Mouse (Mus musculus) embryo, embryonic 10 days (tissue): ENCODE measurements around the gene Zic5.

Experiments
- DNase-seq: peaks from one replicate; pipeline ENCODE4 v3.0.0-alpha.2; 2015; ENCODE audit warnings: low spot score

The Zic5 gene

DNA sequence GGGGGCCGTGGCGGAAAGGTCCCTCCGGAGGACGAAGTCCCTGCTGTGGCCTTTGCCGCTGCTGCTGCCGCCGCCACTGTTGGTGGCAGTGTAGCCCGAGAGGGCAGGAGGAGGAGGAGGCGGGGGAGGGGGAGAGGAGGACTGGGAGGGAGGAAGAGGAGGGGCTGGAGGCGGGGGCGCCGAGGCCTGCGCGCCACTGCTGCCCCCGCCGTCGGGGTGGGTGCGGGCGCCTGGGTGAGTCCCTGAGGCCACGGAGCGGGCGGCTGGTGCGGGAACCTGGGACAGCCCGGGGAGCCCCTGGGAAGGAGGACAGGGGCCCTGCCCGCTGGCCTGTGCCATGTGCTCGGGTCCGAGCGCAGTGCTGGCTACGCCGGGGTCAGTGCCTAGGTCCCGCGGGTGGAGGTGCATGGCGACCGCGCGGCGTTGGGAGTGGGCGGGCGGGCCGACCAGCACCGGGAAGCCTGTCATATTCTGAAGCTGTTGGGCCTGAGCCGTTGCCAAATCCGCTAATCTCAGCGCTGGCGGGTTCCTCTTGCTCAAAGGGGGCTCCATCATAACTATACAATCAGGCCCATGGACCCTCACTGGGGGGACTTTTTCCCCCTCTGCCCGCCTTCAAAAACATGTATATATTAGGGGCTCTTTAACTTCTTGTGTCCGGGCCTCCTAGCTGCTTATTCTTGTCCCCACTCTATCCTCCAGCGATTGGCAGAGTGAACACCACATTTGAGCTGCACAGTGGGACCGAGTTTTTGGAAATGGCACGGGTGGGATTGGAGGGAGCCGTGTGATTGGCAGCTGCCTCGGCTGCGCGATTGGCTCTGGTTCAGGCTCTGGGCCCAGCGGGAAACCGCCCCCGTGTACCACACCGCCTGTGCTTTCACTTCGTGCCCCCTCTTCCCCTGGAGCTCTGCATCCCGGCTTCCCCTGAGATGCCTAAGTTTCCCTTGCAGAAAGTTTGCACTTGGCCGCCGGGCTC lies at the start of gene Zic5:
TSS of gene Zic5 (minus strand) at position 915 of the 979 bp plus-strand sequence.
- DNase-seq, result peak; percentile 85

GRCm38 (mm10) chr14:122513511-122514036 lies 48.1 kb upstream of the Zic5 start:
- no peak for DNase-seq

- DNase-seq, result no peak
Observed at GRCm38 (mm10) chr14:122511519-122511918, 46.0 kb upstream of the Zic5 start.

DNA sequence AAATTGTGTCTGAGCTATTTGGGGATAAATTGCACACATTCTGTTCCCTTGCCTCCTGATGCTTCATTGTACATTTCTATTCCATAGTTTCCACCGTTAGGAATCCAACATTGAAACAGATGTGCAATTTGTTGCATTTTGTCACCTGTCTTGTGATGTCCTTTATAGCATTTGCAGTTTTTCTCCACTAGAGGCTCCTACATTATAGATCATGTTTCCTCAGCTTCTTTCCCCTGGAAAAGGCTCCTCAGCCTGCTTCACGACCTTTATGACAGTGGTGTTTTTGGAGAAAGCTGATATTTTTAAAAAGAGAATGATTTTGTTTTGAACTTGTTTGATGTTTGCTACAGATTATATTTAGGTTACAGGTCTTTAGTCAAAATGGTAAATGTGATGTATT lies 43.6 kb upstream of the Zic5 start:
- no peak for DNase-seq

DNA sequence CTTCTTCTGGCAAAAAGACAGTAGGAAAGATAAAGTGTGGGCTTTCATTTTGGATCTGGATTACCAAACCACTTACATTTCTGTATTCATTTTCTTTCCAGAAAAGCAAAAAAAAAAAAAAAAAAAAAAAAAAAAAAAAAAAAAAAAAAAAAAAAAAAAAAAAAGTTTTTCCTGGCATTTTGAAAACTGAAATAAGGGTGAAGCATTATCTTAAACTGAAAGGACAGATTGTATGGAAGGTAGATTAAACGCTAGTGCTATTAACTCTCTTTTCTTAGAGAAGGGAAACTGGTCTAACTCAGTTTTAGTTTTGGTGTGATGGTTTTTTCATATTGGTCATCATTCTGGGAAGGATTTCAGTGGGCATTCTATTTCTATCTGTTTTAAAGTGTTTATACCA lies 26.5 kb upstream of the Zic5 start:
- no peak for DNase-seq

GRCm38 (mm10) chr14:122491521-122491920 lies 26.0 kb upstream of the Zic5 start:
- no peak for DNase-seq

- DNase-seq, result peak; percentile 66
Observed at GRCm38 (mm10) chr14:122490441-122491328, 25.2 kb upstream of the Zic5 start, which contains the start of gene Gm10837. TSS of gene Gm10837 (plus strand) at chr14:122490586.

- peak; percentile 28 for DNase-seq
Observed at GRCm38 (mm10) chr14:122489686-122490414, 24.4 kb upstream of the Zic5 start.

GRCm38 (mm10) chr14:122489041-122489440 lies 23.6 kb upstream of the Zic5 start:
- peak; percentile 14 for DNase-seq

DNA sequence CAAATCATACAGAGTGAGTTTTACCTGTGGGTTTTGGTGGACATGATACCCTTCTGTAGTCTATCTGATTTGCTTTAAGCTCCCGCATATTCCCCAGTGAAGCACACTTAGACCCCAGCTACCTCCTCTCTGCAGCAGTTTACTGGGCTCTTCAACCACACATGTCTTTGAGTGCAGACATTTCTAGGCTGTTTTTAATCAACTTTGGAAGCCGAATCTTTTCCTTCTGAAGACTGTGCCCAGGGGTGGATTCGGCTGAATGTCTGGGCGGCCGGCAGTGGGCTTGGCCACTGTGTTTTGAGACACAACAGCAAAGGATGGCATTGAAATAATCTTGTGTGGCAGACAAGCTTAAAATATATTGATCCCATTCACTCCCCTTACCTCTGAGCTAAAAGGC lies 21.9 kb upstream of the Zic5 start:
- DNase-seq, result peak; percentile 31

DNA sequence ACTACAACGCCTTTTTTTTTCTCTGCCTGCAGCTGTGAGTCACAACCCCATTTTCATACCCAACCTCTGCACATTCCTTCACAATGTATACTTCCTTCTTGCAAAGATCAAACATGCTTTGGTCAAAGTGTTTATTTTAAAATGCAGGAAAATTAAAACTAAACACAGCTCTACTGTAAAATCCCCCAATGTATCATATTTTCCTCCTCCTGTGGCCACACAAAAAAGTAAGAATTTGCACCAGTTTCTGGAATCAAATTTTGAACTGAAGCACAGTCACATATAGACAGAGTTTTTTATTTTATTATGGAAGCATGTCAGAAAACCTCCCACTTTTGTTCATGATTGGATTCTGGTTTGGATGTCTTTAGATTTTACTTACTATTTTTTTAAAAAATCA lies 21.1 kb upstream of the Zic5 start:
- DNase-seq, result peak; percentile 4

DNA sequence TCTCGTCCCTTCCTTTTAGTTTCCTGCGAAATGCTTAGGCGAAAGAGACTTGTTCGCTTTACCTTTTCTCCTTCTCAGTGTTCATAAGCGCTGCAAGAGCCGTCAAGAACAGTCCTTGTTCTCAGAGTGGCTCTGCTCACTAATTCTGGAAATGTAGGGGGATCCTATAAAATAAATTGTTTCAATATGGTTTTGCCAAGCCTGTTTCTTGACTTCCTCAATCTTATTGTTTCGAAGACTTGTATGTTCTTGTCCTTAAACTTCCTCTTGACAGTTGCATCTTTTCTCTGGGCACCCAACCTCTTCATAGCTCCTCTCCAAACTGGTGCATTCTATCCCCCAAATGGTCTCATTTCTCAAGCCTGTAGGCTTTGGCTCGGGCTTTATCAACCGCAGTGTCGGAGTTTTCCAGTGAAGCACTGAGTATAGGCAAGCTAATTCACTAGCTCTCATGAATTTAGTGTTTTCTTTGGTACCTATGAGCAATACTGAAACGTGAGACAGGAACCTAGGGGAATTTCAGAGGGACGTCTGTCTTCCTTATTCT lies 20.2 kb upstream of the Zic5 start:
- DNase-seq, result peak; percentile 30

DNA sequence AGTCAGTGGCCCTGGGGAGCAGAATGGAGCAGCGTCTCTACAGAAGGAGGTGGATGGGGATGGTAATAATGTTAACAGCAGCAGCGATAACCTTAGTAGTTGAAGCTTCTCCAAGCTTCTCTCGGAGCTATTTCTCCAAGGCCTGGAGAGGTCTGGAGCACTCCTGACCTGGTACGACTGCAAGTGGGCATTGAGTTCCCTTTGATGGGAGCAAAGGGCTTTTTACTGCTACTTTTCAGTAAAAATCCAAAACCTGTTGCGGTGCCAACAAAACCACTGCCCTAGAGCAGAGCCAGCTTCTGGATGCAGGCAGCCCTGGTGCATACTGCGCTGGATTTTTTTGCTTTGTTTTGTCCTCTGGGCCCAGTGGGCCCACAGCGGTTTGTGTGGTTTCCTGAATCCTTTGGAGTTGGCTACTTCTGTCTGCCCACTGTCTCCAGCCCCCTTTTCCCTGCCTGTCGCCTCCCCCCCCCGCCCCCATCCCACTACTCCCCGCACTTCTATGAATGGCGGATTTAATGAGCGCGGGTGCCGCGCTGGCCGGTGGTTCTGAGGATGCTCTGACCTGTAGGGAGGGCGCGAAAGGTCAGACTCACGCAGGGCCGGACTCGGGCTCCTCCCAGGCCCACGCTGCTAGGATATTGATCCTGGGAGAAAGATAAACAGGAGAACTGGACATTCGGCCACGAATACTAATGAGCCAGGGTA lies 19.5 kb upstream of the Zic5 start:
- peak; percentile 50 for DNase-seq

- no peak for DNase-seq
Observed at GRCm38 (mm10) chr14:122484458-122484843, 19.0 kb upstream of the Zic5 start.

- DNase-seq, result peak; percentile 48
Observed at GRCm38 (mm10) chr14:122483556-122484421, 18.3 kb upstream of the Zic5 start.

- DNase-seq, result peak; percentile 11
Observed at GRCm38 (mm10) chr14:122483024-122483385, 17.5 kb upstream of the Zic5 start.

DNA sequence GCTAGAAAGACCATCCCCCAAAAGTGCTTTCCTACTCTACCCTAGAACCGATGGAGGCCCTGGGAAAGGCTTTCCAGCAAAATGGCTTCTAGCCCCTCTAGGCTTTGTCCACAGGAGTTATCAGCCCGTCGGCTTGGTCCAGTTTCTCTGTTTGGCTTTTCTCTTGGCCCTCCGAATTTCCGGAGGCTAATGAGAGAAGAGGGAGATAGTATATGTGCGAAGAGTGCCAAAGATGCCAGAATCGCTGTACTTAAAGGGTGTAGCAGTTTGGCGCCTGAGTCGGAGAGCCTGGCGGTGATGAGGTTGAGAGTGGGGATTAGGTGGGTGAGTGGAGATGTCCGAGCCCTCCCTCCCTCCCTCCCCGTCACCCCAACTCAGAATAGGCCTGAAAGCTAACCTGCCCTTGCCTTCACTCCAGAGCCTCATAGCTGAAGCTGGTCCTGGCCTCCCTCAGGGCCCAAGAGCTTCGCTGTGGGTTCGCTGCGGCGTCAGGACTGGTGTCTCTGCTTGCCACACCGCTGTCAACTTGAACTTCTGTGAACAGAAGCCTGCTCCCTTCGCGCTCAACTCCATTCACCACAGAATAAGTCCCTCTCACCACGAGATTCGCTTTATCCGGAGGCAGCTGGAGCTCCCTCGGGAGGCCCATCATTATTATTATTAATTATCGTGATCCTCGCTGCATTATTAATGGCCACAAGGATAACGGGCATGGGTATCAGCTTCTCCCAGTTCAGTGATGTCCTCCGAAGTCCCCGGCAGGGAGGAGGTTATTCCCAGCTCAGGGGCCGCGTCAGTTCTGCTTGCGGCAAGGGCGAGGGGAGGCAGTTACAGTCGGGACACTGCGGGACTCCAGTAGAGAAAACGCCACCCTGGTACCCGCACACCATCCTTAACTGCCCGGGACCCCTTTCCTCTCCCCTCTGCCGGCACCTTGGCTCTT lies 16.9 kb upstream of the Zic5 start:
- DNase-seq, result peak; percentile 72

GRCm38 (mm10) chr14:122481181-122481580 lies 15.7 kb upstream of the Zic5 start:
- peak; percentile 56 for DNase-seq

GRCm38 (mm10) chr14:122480355-122480754 lies 14.9 kb upstream of the Zic5 start:
- DNase-seq, result no peak
